Mouse (Mus musculus): ENCODE results near the gene Vrk3. TPM values are rescaled to one million over a fixed set of nuclear protein-coding genes. Genes with fewer than 3 reads are reported as not detected.

The Vrk3 gene
- polyA plus RNA-seq, 1 experiment from 2014 or later = 35.2 TPM

DNA sequence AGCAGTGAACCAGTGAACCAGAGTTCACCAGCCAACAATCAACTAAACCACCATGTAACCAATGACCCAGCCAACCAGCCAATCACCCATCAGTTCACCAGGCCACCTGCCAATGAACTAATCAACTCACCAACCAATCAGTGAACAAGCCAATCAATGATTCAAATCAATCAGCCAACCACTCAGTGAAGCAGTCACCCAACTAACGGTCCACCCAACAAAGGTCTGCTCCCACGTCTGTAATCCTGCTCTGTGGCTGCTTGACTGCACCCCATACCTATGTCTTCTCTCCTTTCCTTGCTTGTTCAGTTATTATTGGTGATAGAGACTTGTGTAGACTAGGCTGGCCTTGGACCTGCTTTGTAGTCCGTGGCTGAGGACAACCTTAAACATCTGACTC is 65.8 kb downstream of the Vrk3 start:
- Histone ChIP-seq H3K4me3 (no peak overlapping the region), H3K36me3 (peaks cover 6% of the 10 kb centered on the region; the same call in 1 of the 2 replicates), H3K4me1 (peaks cover 34% of the 10 kb centered on the region), H3K9ac (no peak overlapping the region), H3K27me3 (replicated peaks) (no peaks in the 10 kb centered on the region), H3K9me3 (no peaks in the 10 kb centered on the region), H3K4me2 (replicated peaks) (no peak overlapping the region), H3K27ac (no peak overlapping the region)
- ATAC-seq (ENCODE audit: low FRiP score, low read depth) = no peak
- 95% methylated on average over 3 of the region's 3 CpGs for WGBS

DNA sequence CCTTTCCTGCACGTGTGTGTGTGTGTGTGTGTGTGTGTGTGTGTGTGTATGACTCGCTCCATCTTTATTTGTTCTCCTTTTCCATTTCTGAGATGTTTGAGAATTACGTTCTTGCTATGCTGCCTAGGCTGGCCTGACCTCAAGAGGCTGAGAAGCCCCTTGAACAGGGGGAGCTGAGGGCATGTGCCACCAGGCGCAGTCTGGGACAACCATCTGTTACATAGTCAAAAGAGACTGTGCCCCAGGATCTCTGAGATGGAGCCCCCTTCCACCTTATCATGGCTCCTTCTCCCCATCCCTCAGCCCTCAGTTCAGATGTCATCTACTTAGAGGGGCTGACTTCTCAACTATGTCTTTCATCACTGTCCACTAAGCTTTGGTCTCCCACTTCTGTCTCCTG is 66.2 kb downstream of the Vrk3 start:
- Histone ChIP-seq H3K9ac (no peak overlapping the region), H3K27me3 (replicated peaks) (no peaks in the 10 kb centered on the region), H3K4me1 (peaks cover 38% of the 10 kb centered on the region), H3K27ac (no peak overlapping the region), H3K9me3 (no peaks in the 10 kb centered on the region), H3K4me2 (replicated peaks) (peak overlapping the region; percentile 74), H3K36me3 (peaks cover 6% of the 10 kb centered on the region; the same call in 1 of the 2 replicates), H3K4me3 (no peak overlapping the region)
- 86% methylated on average over 4 of the region's 4 CpGs for WGBS
- ATAC-seq (ENCODE audit: low FRiP score, low read depth) = no peak

- Histone ChIP-seq H3K4me3 (peak overlapping the region; percentile 87), H3K4me1 (peaks cover 43% of the 10 kb centered on the region), H3K36me3 (peaks cover 6% of the 10 kb centered on the region; the same call in 1 of the 2 replicates), H3K9me3 (no peaks in the 10 kb centered on the region), H3K9ac (peak overlapping the region; percentile 90; the same call in 1 of the 2 replicates), H3K4me2 (replicated peaks) (peak overlapping the region; percentile 74), H3K27ac (peak overlapping the region; percentile 82; the same call in 1 of the 2 replicates), H3K27me3 (replicated peaks) (no peaks in the 10 kb centered on the region)
- peak; percentile 7; the same call in 1 of the 2 replicates for ATAC-seq (ENCODE audit: low FRiP score, low read depth)
- WGBS = 17% methylated on average over 13 of the region's 14 CpGs
Observed at GRCm38 (mm10) chr7:44814952-44815553, 66.8 kb downstream of the Vrk3 start.

GRCm38 (mm10) chr7:44815721-44816469 is 67.7 kb downstream of the Vrk3 start, which contains the start of the genes Nup62 and Il4i1:
Nup62 (plus strand) TSS chr7:44816088.
Il4i1 (plus strand) TSS chr7:44816387.
- Histone ChIP-seq H3K36me3 (peaks cover 6% of the 10 kb centered on the region; the same call in 1 of the 2 replicates), H3K27ac (peak within 1 kb of the TSS; percentile 82), H3K9me3 (no peaks in the 10 kb centered on the region), H3K4me2 (replicated peaks) (peak within 1 kb of the TSS; percentile 74), H3K27me3 (replicated peaks) (no peaks in the 10 kb centered on the region), H3K4me3 (peak within 1 kb of the TSS; percentile 87), H3K9ac (peak within 1 kb of the TSS; percentile 90), H3K4me1 (peaks cover 48% of the 10 kb centered on the region)
- 1% methylated on average over 61 of the region's 62 CpGs for WGBS
- ATAC-seq (ENCODE audit: low FRiP score, low read depth) = peak; percentile 94

DNA sequence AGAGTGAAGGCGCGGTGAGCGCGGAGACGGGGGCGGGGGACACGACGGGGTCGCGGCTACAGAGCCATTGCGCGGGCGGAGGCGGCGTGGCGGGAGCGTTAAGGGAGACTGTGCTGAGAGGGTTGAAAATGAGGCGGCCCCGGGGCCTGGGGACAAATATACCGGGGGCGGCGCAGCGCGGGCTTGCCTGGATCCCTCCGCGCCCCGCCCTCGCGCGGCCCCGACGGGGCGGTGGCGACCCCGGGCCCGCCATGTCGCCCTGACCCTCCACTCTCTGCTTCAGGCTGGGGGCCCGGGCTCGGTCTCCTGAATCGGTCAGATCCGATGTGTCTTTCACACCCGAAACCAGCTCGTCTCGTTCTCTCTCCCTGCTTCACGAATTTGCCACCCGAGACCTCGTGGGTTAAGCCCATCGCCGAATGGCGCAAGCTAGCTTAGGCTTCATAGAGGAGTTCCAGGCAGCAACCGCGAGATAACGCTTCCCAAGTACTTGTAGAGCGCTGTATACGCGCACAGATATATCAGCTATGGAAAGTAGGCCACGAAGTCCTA is 68.3 kb downstream of the Vrk3 start, which contains the start of gene Atf5:
Gene Atf5, minus strand, starts transcription at position 189 of the 552 bp plus-strand sequence.
- Histone ChIP-seq H3K36me3 (peaks cover 5% of the 10 kb centered on the region; the same call in 1 of the 2 replicates), H3K4me1 (peaks cover 48% of the 10 kb centered on the region), H3K4me2 (replicated peaks) (peak within 1 kb of the TSS; percentile 74), H3K9ac (peak within 1 kb of the TSS; percentile 90), H3K9me3 (no peaks in the 10 kb centered on the region), H3K27me3 (replicated peaks) (no peaks in the 10 kb centered on the region), H3K4me3 (peak within 1 kb of the TSS; percentile 87), H3K27ac (peak within 1 kb of the TSS; percentile 82)
- WGBS = under 1% methylated on average over 57 of the region's 57 CpGs
- no peak; the same call in none of the 2 replicates for ATAC-seq (ENCODE audit: low FRiP score, low read depth)

DNA sequence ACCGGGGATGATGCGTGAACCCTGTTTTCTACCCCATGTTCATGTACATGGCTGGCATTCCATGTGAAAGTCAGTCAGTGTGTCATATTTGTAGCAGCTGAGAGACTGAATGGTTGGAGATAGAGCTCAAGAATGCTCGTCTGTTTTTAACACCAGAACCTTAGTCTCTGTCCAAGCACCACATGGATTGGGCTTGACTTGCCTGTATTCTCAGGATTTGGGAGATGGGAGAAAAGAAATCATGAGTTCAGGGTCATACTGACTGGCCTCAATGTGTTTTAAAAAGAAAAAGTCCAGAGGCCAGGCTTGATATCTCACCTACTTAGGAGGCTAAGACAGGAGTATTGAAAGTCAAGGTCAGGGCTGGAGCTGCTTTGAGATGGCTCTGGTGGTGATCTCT is 69.2 kb downstream of the Vrk3 start:
- peaks cover 48% of the 10 kb centered on the region for H3K4me1 ChIP-seq
- peaks cover 2% of the 10 kb centered on the region; the same call in 1 of the 2 replicates for H3K36me3 ChIP-seq
- H3K9me3 ChIP-seq = no peaks in the 10 kb centered on the region
- H3K27me3 ChIP-seq (replicated peaks) = no peaks in the 10 kb centered on the region
- H3K4me2 ChIP-seq (replicated peaks) = peak overlapping the region; percentile 74
- H3K9ac ChIP-seq = peak overlapping the region; percentile 90
- peak overlapping the region; percentile 87 for H3K4me3 ChIP-seq
- no peak for ATAC-seq (ENCODE audit: low FRiP score, low read depth)
- 31% methylated on average over 3 of the region's 3 CpGs for WGBS
- no peak overlapping the region for H3K27ac ChIP-seq

GRCm38 (mm10) chr7:44818164-44818563 is 70.0 kb downstream of the Vrk3 start:
- Histone ChIP-seq H3K36me3 (no peaks in the 10 kb centered on the region), H3K27ac (no peak overlapping the region), H3K4me3 (peak overlapping the region; percentile 5; the same call in 1 of the 2 replicates), H3K9ac (peak overlapping the region; percentile 90; the same call in 1 of the 2 replicates), H3K27me3 (replicated peaks) (no peaks in the 10 kb centered on the region), H3K4me1 (peaks cover 50% of the 10 kb centered on the region), H3K4me2 (replicated peaks) (peak overlapping the region; percentile 74), H3K9me3 (no peaks in the 10 kb centered on the region)
- 40% methylated on average over 2 of the region's 2 CpGs for WGBS
- no peak for ATAC-seq (ENCODE audit: low FRiP score, low read depth)

GRCm38 (mm10) chr7:44818751-44819235 is 70.6 kb downstream of the Vrk3 start:
- 63% methylated on average over 6 of the region's 6 CpGs for WGBS
- Histone ChIP-seq H3K9me3 (no peaks in the 10 kb centered on the region), H3K4me2 (replicated peaks) (peak overlapping the region; percentile 74), H3K9ac (peak overlapping the region; percentile 38), H3K4me3 (peak overlapping the region; percentile 5), H3K4me1 (peaks cover 55% of the 10 kb centered on the region), H3K36me3 (no peaks in the 10 kb centered on the region), H3K27ac (no peak overlapping the region), H3K27me3 (replicated peaks) (no peaks in the 10 kb centered on the region)
- ATAC-seq (ENCODE audit: low FRiP score, low read depth) = no peak

DNA sequence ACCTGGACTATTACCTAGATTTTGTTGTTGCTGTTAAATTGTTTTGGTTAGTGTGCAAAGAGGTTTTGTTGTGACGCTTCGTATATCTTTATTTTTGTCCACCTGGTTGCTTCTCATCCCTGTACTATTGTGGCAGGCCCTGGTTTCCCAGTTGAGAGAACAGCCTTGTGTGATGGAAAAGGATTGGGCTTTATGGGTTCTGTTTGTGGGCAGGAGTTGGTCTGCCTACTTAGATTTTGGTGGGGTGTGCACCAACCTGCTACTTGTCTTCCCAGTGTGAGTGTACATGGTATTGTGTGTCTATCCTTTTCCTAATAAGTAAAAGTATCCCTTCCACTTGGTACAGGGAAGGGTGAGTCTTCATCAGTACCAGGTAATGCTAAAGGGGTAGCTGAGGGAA is 71.2 kb downstream of the Vrk3 start:
- Histone ChIP-seq H3K36me3 (no peaks in the 10 kb centered on the region), H3K4me2 (replicated peaks) (peak overlapping the region; percentile 74), H3K27me3 (replicated peaks) (no peaks in the 10 kb centered on the region), H3K9ac (no peak overlapping the region), H3K9me3 (no peaks in the 10 kb centered on the region), H3K4me1 (peaks cover 60% of the 10 kb centered on the region), H3K27ac (no peak overlapping the region), H3K4me3 (no peak overlapping the region)
- 93% methylated on average over 2 of the region's 2 CpGs for WGBS
- ATAC-seq (ENCODE audit: low FRiP score, low read depth) = no peak

GRCm38 (mm10) chr7:44819863-44820262 is 71.7 kb downstream of the Vrk3 start:
- no peak for ATAC-seq (ENCODE audit: low FRiP score, low read depth)
- H3K4me2 ChIP-seq (replicated peaks) = 0 out of 2 replicates have a peak overlapping the region, but pooled peaks have one; percentile 8
- H3K36me3 ChIP-seq = no peaks in the 10 kb centered on the region
- peaks cover 59% of the 10 kb centered on the region for H3K4me1 ChIP-seq
- no peak overlapping the region; the same call in 1 of the 2 replicates for H3K4me3 ChIP-seq
- no peak overlapping the region for H3K9ac ChIP-seq
- H3K27ac ChIP-seq = no peak overlapping the region
- no peaks in the 10 kb centered on the region for H3K9me3 ChIP-seq
- WGBS = 74% methylated on average over 5 of the region's 5 CpGs
- no peaks in the 10 kb centered on the region for H3K27me3 ChIP-seq (replicated peaks)

- WGBS = 90% methylated on average over 3 of the region's 3 CpGs
- no peak for ATAC-seq (ENCODE audit: low FRiP score, low read depth)
- Histone ChIP-seq H3K36me3 (no peaks in the 10 kb centered on the region), H3K9me3 (no peaks in the 10 kb centered on the region), H3K4me1 (peaks cover 53% of the 10 kb centered on the region), H3K27ac (no peak overlapping the region), H3K27me3 (replicated peaks) (no peaks in the 10 kb centered on the region), H3K9ac (no peak overlapping the region), H3K4me3 (no peak overlapping the region), H3K4me2 (replicated peaks) (no peak overlapping the region)
Observed at GRCm38 (mm10) chr7:44820525-44820924, 72.3 kb downstream of the Vrk3 start.

All from neural tube, embryonic 12.5 days (tissue).